Mouse (Mus musculus): Measurements from ENCODE around the gene Adam12.

- TF ChIP-seq CHD2 (IDR thresholded peaks at IDR 0.05; ENCODE audit: low read depth, low read length) (no peak), HCFC1 (IDR thresholded peaks at IDR 0.05; ENCODE audit: borderline replicate concordance, insufficient read depth, low read length) (no peak), ZNF384 (IDR thresholded peaks at IDR 0.05; ENCODE audit: low read depth, low read length) (no peak), MAFK (IDR thresholded peaks at IDR 0.05; ENCODE audit: insufficient read depth, low read depth, low read length) (no peak), ZC3H11A (IDR thresholded peaks at IDR 0.05; ENCODE audit: borderline replicate concordance, low read depth, low read length) (no peak)
Observed at GRCm38 (mm10) chr7:133951777-133952545, 280.0 kb downstream of the Adam12 start.

Measured in ES-E14 (cell line).